Mouse (Mus musculus) lung, adult 2 months (tissue): ENCODE measurements around the gene Ciao2b. TPM values are rescaled to one million over a fixed set of nuclear protein-coding genes. Genes with fewer than 3 reads are reported as not detected.
A peak's percentile ranks its signal among the peaks of the same experiment; 100 is the strongest.

Source experiments
- DNase-seq: peaks from one replicate; pipeline ENCODE4 v3.0.0; 2022
- H3K4me1 ChIP-seq: fragments of 200-500 bp; 2 replicates; pipeline ENCODE4 v1.6.1; 2011; ENCODE audit warnings: low read length; ENCODE audit not compliant: control insufficient read depth, insufficient read depth
- H3K4me3 ChIP-seq: fragments of 200-500 bp; replicated peaks from 2 replicates; pipeline ENCODE3; 2011; ENCODE audit warnings: low read depth, mild to moderate bottlenecking, control low read depth, low read length; ENCODE audit errors: extremely low read depth
- CTCF ChIP-seq: fragments of 200-500 bp; IDR thresholded peaks from 2 replicates; pipeline ENCODE4 v1.5.1; 2011; ENCODE audit warnings: mild to moderate bottlenecking, low read length, control low read depth; ENCODE audit not compliant: insufficient read depth
- POLR2A ChIP-seq: fragments of 200-500 bp; IDR thresholded peaks from 2 replicates; pipeline ENCODE4 v1.6.1; 2011; ENCODE audit warnings: low read depth, mild to moderate bottlenecking, control low read depth, low read length, borderline replicate concordance; ENCODE audit errors: extremely low read depth
- WGBS: fragments of 180-500 bp; shearing (Covaris S2); methylation state at CpG from one replicate; pipeline ENCODE4 v1.1.7; 2018; 5-methylcytosine and 5-hydroxymethylcytosine counted together
- polyA plus RNA-seq: library from polyadenylated mRNA; depleted of rRNA; stranded (reverse); fragments of >200 nt; gene quantifications from 2 replicates; pipeline ENCODE4 v1.2.3, GENCODE M21; 2012

Gene Ciao2b
- polyA plus RNA-seq, 1 experiment, result 35.3 TPM

- Histone ChIP-seq H3K4me1 (peaks cover 4% of the 10 kb centered on the region; the same call in 1 of the 2 replicates), H3K4me3 (no peak overlapping the region)
- no peak for TF ChIP-seq POLR2A
- TF ChIP-seq CTCF, result no peak
- DNase-seq, result no peak
- 79% methylated on average over 3 of the region's 3 CpGs for WGBS
Observed at GRCm38 (mm10) chr8:104635004-104635710, 6.6 kb downstream of the Ciao2b start.

- H3K4me1 ChIP-seq, result peaks cover 4% of the 10 kb centered on the region; the same call in 1 of the 2 replicates
- DNase-seq, result no peak
- 48% methylated on average over 9 of the region's 9 CpGs for WGBS
- TF ChIP-seq POLR2A, result no peak
- TF ChIP-seq CTCF, result no peak
- no peak overlapping the region for H3K4me3 ChIP-seq
Observed at GRCm38 (mm10) chr8:104633156-104633744, 8.5 kb downstream of the Ciao2b start.

- H3K4me1 ChIP-seq, result peaks cover 4% of the 10 kb centered on the region; the same call in 1 of the 2 replicates
- H3K4me3 ChIP-seq, result no peak overlapping the region
- 66% methylated on average over 6 of the region's 6 CpGs for WGBS
- TF ChIP-seq POLR2A (no peak), CTCF (no peak)
- DNase-seq, result no peak
Observed at GRCm38 (mm10) chr8:104632486-104632885, 9.3 kb downstream of the Ciao2b start.

- no peak for DNase-seq
- Histone ChIP-seq H3K4me3 (no peak overlapping the region), H3K4me1 (peaks cover 4% of the 10 kb centered on the region; the same call in 1 of the 2 replicates)
- TF ChIP-seq POLR2A, result no peak
- TF ChIP-seq CTCF, result no peak
- WGBS, result 31% methylated on average over 5 of the region's 5 CpGs
Observed at GRCm38 (mm10) chr8:104631975-104632374, 9.8 kb downstream of the Ciao2b start.

- peak within 1 kb of the TSS; percentile 52 for H3K4me3 ChIP-seq
- DNase-seq, result no peak
- WGBS, result 1% methylated on average over 28 of the region's 28 CpGs
- TF ChIP-seq POLR2A (peak; percentile 44; the same call in 1 of the 2 replicates), CTCF (no peak)
- peaks cover 4% of the 10 kb centered on the region; the same call in 1 of the 2 replicates for H3K4me1 ChIP-seq
Observed at GRCm38 (mm10) chr8:104630981-104631663, 10.6 kb downstream of the Ciao2b start, which contains the start of gene Rrad. Gene Rrad (minus strand): TSS chr8:104631327.

- Histone ChIP-seq H3K4me3 (peak overlapping the region; percentile 52), H3K4me1 (peaks cover 4% of the 10 kb centered on the region; the same call in 1 of the 2 replicates)
- 2% methylated on average over 36 of the region's 36 CpGs for WGBS
- TF ChIP-seq POLR2A (no peak), CTCF (no peak)
- no peak for DNase-seq
Observed at GRCm38 (mm10) chr8:104630574-104630973, 11.2 kb downstream of the Ciao2b start.

GRCm38 (mm10) chr8:104630111-104630479 is 11.7 kb downstream of the Ciao2b start:
- WGBS, result 30% methylated on average over 8 of the region's 8 CpGs

GRCm38 (mm10) chr8:104629306-104630110 is 12.3 kb downstream of the Ciao2b start:
- DNase-seq, result no peak
- TF ChIP-seq POLR2A (no peak), CTCF (no peak)
- H3K4me1 ChIP-seq, result peaks cover 4% of the 10 kb centered on the region; the same call in 1 of the 2 replicates
- 60% methylated on average over 22 of the region's 22 CpGs for WGBS
- peak overlapping the region; percentile 4 for H3K4me3 ChIP-seq

More at GRCm38 (mm10) chr8:104630111-104630479, 11.7 kb downstream of the Ciao2b start:
- no peak for DNase-seq
- Histone ChIP-seq H3K4me1 (peaks cover 4% of the 10 kb centered on the region; the same call in 1 of the 2 replicates), H3K4me3 (no peak overlapping the region)
- TF ChIP-seq CTCF (no peak), POLR2A (no peak)

GRCm38 (mm10) chr8:104628402-104628801 is 13.4 kb downstream of the Ciao2b start:
- Histone ChIP-seq H3K4me1 (peaks cover 4% of the 10 kb centered on the region; the same call in 1 of the 2 replicates), H3K4me3 (no peak overlapping the region)
- 94% methylated on average over 21 of the region's 21 CpGs for WGBS
- no peak for DNase-seq
- TF ChIP-seq POLR2A (no peak), CTCF (no peak)
